Mouse (Mus musculus) cerebellum, adult 2 months (tissue): ENCODE data around the gene Rab31. TPM values are rescaled to one million over a fixed set of nuclear protein-coding genes. Genes with fewer than 3 reads are reported as not detected.

ENCODE experiments used
- DNase-seq, 2 experiments: peaks; one replicate each; pipeline ENCODE4 v3.0.0; 2021
- H3K27ac ChIP-seq: fragments of 200-500 bp; 2 replicates; pipeline ENCODE4 v1.5.1; 2012; ENCODE audit warnings: low read length, control low read depth, inconsistent platforms; ENCODE audit not compliant: insufficient read depth
- H3K27me3 ChIP-seq: fragments of 200-500 bp; 2 replicates; pipeline ENCODE4 v1.6.1; 2012; ENCODE audit warnings: inconsistent platforms, mild to moderate bottlenecking, low read length, moderate library complexity; ENCODE audit not compliant: control insufficient read depth, insufficient read depth
- H3K4me1 ChIP-seq: fragments of 200-500 bp; 2 replicates; pipeline ENCODE4 v1.6.1; 2011; ENCODE audit warnings: low read length; ENCODE audit not compliant: control insufficient read depth, insufficient read depth
- H3K4me3 ChIP-seq: fragments of 200-500 bp; replicated peaks from 2 replicates; pipeline ENCODE3; 2011; ENCODE audit warnings: mild to moderate bottlenecking, low read depth, low read length, control low read depth; ENCODE audit not compliant: insufficient read depth
- CTCF ChIP-seq: fragments of 200-500 bp; IDR thresholded peaks from 2 replicates; pipeline ENCODE4 v1.5.1; 2011; ENCODE audit warnings: low read depth, mild to moderate bottlenecking, control low read depth, low read length, moderate library complexity, borderline replicate concordance; ENCODE audit not compliant: insufficient read depth
- POLR2A ChIP-seq: fragments of 200-500 bp; IDR thresholded peaks from 2 replicates; pipeline ENCODE4 v1.6.1; 2011; ENCODE audit warnings: low read length, control low read depth, borderline replicate concordance; ENCODE audit not compliant: insufficient read depth
- WGBS: fragments of 180-500 bp; shearing (Covaris S2); methylation state at CpG from one replicate; pipeline ENCODE4 v1.1.7; 2018; 5-methylcytosine and 5-hydroxymethylcytosine counted together
- polyA plus RNA-seq: library from polyadenylated mRNA; depleted of rRNA; stranded (reverse); fragments of >200 nt; gene quantifications from 2 replicates; pipeline ENCODE4 v1.2.3, GENCODE M21; 2012

The Rab31 gene
- polyA plus RNA-seq, 1 experiment: 79.7 TPM

DNA sequence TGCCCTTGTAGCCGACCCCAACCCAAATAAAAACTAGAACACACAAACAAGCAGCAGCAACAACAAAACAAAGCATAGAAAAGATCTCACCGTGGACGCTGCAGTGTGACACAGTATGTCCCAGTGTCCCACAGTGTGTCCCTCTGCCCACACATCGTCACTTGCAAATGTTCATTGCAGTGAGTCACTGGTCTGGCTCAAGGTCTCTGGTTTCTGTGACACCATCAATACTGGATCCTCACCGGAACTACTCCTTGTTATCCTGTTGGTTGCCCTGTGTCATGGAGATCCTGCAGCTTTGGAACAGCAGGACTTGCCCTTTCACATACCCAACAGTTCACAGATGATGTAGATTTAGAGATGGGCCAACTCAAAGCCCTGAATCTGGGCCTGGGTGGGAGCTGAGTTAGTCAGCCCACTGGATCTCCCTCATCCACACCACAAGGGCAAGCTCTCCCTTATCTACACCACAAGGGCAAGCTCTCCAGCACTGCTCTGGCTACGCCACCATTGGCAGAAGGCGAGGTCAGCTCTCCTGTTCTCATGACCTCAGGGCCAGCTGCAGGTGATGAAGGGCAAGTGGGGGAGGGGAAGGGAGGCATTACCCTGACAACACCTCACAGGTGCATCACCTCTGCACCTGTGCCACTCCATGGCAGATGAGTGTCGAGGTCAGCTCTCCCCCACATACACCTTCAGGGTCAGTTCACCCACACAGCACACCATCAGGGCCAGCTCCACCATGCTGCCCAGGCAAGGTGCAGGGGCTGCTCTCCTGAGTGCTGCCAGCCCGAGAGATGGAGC is 124.0 kb downstream of the Rab31 start:
- H3K27me3 ChIP-seq: no peaks in the 10 kb centered on the region
- DNase-seq: peak in 1 of 2 experiments; percentile 18
- H3K4me1 ChIP-seq: peaks cover 8% of the 10 kb centered on the region
- WGBS: 67% methylated on average over 9 of the region's 9 CpGs
- no peak overlapping the region for H3K4me3 ChIP-seq
- TF ChIP-seq POLR2A: no peak
- TF ChIP-seq CTCF: no peak
- H3K27ac ChIP-seq: no peak overlapping the region

- 55% methylated on average over 5 of the region's 5 CpGs for WGBS
- H3K27me3 ChIP-seq: no peaks in the 10 kb centered on the region
- TF ChIP-seq CTCF (no peak), POLR2A (no peak)
- H3K4me3 ChIP-seq: no peak overlapping the region
- peaks cover 8% of the 10 kb centered on the region for H3K4me1 ChIP-seq
- no peak for DNase-seq
- no peak overlapping the region for H3K27ac ChIP-seq
Measured at GRCm38 (mm10) chr17:65647961-65648360, 124.6 kb downstream of the Rab31 start.

GRCm38 (mm10) chr17:65647226-65647625 is 125.3 kb downstream of the Rab31 start:
- 76% methylated on average over 6 of the region's 6 CpGs for whole genome bisulfite sequencing
- no peak overlapping the region for H3K4me3 ChIP-seq
- peaks cover 13% of the 10 kb centered on the region for H3K4me1 ChIP-seq
- TF ChIP-seq POLR2A (no peak), CTCF (no peak)
- no peaks in the 10 kb centered on the region for H3K27me3 ChIP-seq
- no peak overlapping the region for H3K27ac ChIP-seq
- no peak for DNase-seq

- H3K4me3 ChIP-seq: no peak overlapping the region
- no peaks in the 10 kb centered on the region for H3K27me3 ChIP-seq
- no peak for DNase-seq
- TF ChIP-seq CTCF (no peak), POLR2A (no peak)
- WGBS: 95% methylated on average over 5 of the region's 5 CpGs
- peaks cover 9% of the 10 kb centered on the region for H3K4me1 ChIP-seq
- H3K27ac ChIP-seq: no peak overlapping the region
Measured at GRCm38 (mm10) chr17:65643579-65643978, 129.0 kb downstream of the Rab31 start.

- Histone ChIP-seq H3K27ac (no peak overlapping the region), H3K4me1 (peaks cover 5% of the 10 kb centered on the region), H3K27me3 (no peaks in the 10 kb centered on the region), H3K4me3 (no peak overlapping the region)
- DNase-seq: peak; percentile 14 to 28
- 40% methylated on average over 10 of the region's 10 CpGs for WGBS
- TF ChIP-seq POLR2A (no peak), CTCF (no peak)
Measured at GRCm38 (mm10) chr17:65643051-65643521, 129.5 kb downstream of the Rab31 start.

- H3K4me1 ChIP-seq: peaks cover 5% of the 10 kb centered on the region; the same call in 1 of the 2 replicates
- WGBS: 45% methylated on average over 5 of the region's 5 CpGs
Measured at GRCm38 (mm10) chr17:65642578-65642991, 130.0 kb downstream of the Rab31 start.

GRCm38 (mm10) chr17:65641734-65642218 is 130.8 kb downstream of the Rab31 start, which contains the start of gene Txndc2:
Txndc2 (minus strand) TSS chr17:65642168.
- WGBS: 90% methylated on average over 11 of the region's 11 CpGs
- Histone ChIP-seq H3K4me3 (no peak within 1 kb of the TSS), H3K4me1 (peaks cover 5% of the 10 kb centered on the region; the same call in 1 of the 2 replicates), H3K27me3 (no peaks in the 10 kb centered on the region), H3K27ac (no peak within 1 kb of the TSS)
- DNase-seq: no peak
- TF ChIP-seq POLR2A: no peak
- TF ChIP-seq CTCF: no peak

More at GRCm38 (mm10) chr17:65642578-65642991, 130.0 kb downstream of the Rab31 start:
- DNase-seq: peak; percentile 15 to 28
- no peaks in the 10 kb centered on the region for H3K27me3 ChIP-seq
- H3K27ac ChIP-seq: no peak overlapping the region
- TF ChIP-seq CTCF: no peak
- TF ChIP-seq POLR2A: no peak
- no peak overlapping the region for H3K4me3 ChIP-seq
